Mouse (Mus musculus) G1E (cell line): ENCODE data around the gene Marveld3.

ENCODE experiments used
- CTCF ChIP-seq: IDR thresholded peaks from 2 replicates; pipeline ENCODE4 v1.5.1; 2012; ENCODE audit warnings: low read depth, low read length, inconsistent platforms, mixed read lengths
- GATA1 ChIP-seq: IDR thresholded peaks from 2 replicates; pipeline ENCODE4 v1.6.1; 2012; ENCODE audit warnings: borderline replicate concordance, low read length, inconsistent platforms, mixed read lengths
- TAL1 ChIP-seq: conservative IDR thresholded peaks from 2 replicates; pipeline ENCODE4 v1.6.1; 2012; ENCODE audit warnings: low read depth, low read length, inconsistent platforms, mixed read lengths

DNA sequence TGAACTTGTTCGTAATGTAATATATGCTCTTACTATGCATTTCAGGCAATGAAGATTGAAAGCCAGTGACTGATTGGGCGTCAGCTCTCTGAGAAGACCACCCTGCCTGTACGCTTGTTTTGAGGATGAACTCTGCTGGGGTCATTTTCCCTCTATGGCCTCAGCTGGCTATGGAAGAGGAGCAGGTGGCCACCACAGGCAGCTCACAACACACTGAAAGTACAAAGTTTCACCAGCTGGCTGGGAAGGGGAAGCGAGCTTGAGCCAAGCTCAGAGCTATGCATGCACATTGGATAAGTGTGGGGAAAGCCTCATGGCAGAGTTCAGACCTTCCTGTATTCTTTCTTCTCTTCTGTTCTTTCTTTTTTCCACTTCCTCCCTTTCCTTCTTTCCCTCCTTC is 2.9 kb downstream of the Marveld3 start:
- TF ChIP-seq TAL1 (no peak), CTCF (no peak), GATA1 (no peak)
